Mouse (Mus musculus) mouse trophoblast stem cell (cell line): ENCODE data around the gene Ankrd34a.

ENCODE experiments used
- in situ Hi-C, 2 experiments: fragments of 300-500 bp; cut with MseI, MboI; formaldehyde crosslinking; loops; 2 replicates in 1 of 2; 3 replicates in 1 of 2; pipeline ENCODE4 v1.15.1; 2025

The Ankrd34a gene

DNA sequence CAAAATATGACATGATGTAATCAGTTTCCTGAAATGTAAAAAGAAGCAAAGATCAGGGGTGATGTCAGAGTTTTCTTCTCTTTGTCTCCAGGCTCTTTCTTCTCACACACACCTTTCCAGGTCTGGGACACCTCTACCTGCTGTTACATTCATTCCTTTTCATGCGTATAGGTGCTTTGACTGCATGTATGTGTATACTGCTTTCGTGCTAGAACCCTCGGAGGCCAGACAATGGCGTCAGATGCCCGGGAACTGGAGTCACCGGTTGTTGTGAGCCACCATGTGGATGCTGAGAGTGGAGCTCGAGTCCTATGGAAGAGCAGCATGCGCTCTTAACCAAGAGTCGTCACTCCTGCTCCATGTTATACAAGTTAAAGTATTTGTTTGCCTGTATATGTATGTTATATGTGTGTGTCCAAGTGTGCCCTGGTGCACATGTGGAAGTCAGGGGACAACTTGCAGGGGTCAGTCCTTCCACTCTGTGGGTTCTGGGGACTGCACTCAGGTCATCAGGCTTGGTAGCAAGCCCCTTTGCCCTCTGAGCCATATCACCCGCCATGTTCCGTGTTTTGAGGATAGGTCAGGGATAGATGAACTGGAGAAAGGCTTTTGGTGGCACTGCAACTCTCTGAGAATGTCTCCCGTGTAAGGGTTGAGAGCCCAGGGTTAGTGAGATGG, 17.7 kb upstream of the Ankrd34a start:
- in situ Hi-C loops: no loop called here

DNA sequence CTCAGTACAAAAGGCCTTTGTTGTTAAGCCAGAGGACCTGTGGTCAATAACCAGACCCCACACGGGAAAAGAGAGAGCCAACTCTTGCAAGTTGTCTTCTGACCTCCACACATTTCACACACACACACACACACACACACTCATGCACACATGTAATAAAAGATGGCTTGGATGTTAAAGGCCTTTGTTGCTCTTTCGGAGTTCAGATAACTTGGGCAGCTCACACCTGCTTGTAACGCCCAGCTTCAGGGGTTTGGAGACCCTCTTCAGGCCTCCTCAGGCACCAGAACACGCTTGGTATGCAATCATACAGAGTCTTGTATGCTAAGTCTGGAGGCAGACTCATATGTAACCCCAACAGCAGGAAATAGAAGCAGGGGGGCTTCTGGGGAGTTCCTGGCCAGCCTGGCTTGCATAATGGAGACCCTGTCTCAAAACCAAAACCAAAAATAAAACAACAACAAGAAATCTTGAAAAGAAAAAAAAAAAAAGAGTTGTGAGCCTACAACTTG, 17.1 kb upstream of the Ankrd34a start:
- in situ Hi-C loops: no loop called here

DNA sequence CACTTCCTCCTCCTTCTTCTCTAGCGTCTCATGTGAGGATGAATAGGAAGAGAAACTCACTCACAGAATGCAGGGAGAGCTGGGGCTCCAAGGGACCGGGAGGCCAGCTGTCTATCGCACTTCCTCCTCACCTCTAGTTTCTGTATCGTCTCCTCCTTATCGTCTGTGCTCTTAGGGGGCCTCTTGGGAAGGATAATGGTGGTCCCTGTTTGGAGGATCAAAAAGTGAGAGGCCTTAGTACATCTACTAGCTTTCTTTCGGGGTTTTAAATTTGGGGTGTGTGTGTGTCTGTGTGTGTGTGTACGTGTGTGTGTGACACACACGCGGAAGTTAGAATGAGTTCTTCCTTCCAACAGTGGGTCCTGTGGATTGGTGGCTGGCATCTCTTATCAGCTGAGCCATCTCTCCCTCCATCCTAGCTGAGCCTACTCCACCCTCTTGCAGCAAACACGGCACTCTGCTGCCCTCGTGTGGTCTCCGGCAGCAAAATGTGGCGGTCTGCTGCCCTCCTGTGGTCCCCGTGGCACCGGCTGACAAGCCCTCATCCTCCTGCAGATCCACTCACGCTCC, 16.5 kb upstream of the Ankrd34a start:
- in situ Hi-C loops: loop anchor here (5.0 kb wide), 1 partner anchor 33 kb away; no protein-coding TSS in a partner anchor

DNA sequence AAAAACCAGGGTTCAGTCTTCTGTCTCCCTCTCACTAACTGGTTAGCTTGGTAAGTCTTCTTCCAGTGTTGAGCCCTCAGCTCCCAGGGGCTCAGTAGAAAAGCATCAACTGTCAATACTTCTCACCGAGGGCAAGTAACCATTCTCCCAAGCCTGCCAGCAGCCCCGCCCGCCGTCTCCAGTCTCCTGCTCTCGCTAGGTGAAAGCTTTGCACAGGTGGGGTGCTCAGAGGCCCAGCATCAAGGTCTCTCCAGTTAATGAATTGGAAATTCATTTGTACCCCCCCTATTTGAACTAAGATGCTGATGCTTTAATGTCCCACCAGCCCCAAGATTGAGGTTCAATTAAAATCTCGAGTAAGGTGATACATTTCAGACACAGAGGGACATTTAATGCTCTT, 15.3 kb upstream of the Ankrd34a start:
- in situ Hi-C loops: loop anchor here (5.0 kb wide), 1 partner anchor 34 kb away; no protein-coding TSS in a partner anchor

DNA sequence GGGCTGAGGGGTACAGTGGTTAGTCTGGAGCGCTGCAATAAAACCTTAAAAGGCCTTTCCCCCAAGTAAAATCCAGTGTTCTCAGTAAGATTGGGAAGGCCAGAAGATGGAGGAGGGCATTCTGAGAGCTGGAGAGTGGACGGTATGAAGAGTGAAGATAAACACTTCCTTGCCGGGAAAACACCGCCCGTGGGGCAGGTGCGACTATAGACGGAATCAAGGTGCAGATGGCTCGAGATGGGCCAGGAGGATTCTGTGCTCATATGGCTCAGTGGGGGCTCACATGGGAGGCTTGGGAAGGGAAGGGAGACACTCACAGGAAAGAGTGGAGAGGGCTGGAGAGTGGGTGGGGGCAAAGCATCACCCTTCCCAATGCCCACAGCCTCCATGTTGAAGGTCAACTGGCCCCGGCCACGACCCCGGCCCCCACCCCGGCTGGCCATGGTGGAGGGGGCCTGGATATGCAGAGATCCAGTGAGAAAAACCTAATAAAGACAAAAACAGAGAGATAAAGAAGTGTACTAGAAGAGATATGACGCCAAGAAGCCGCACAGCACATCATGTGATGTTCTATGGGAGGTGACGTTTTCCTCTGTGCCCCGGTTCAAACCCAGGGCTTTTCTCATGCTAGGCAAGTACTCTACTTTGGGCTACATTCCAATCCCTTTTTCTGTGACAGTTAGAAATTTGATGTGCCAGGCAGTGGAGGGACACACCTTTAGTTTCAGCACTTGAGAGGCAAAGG, 14.5 kb upstream of the Ankrd34a start:
- in situ Hi-C loops: loop anchor here (5.0 kb wide), 1 partner anchor 35 kb away; no protein-coding TSS in a partner anchor

DNA sequence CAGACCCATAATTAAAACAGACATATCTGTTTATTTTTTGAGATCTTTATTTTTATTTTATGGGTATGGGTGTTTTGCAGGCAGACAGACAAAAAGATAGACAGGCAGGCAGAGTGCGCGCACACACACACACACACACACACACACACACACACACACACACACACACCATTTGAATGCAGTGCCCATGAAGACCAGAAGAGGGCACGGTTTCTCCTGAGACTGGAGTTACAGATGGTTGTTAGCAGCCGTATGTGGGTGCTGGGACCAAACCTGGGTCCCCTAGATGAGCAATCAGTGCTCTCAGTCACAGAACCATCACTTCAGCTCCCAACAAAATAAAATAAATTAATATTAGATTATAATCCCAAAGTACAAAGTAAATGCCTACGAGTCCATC, 13.1 kb upstream of the Ankrd34a start:
- in situ Hi-C loops: loop anchor here (5.0 kb wide), 1 partner anchor 36 kb away; no protein-coding TSS in a partner anchor

DNA sequence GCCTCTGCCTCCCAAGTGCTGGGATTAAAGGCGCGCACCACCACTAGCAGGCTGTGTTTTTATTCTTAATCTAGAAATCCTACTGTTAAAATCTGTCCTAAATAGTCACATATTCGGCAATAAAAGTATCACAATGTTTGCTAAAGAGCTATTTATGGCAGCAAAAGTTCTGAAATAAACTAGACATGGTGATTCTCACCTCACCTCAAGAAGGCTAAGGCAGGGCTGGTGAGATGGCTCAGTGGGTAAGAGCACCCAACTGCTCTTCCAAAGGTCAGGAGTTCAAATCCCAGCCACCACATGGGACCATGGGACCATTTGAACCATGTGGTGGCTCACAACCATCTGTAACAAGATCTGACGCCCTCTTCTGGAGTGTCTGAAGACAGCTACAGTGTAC, 5.8 kb upstream of the Ankrd34a start:
- in situ Hi-C loops: no loop called here

DNA sequence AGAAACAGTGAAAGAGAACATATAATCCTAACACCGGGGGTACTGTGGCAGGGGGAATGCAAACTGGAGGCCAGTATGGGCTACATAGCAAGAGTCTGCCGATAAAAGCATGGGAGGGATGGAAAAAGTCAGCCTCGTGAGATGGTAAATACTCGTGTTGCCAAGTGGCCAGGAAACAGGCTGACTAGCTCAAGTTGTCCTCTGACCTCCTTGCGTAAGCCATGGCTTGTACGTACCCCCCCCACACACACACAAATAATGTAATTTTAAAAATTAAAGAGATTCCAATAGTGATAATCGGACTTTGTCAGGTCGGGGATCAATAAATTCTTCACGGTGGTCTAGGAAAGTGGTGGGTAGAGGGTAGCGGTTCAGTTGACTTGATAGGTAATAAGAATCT, 3.1 kb upstream of the Ankrd34a start:
- in situ Hi-C loops: no loop called here

DNA sequence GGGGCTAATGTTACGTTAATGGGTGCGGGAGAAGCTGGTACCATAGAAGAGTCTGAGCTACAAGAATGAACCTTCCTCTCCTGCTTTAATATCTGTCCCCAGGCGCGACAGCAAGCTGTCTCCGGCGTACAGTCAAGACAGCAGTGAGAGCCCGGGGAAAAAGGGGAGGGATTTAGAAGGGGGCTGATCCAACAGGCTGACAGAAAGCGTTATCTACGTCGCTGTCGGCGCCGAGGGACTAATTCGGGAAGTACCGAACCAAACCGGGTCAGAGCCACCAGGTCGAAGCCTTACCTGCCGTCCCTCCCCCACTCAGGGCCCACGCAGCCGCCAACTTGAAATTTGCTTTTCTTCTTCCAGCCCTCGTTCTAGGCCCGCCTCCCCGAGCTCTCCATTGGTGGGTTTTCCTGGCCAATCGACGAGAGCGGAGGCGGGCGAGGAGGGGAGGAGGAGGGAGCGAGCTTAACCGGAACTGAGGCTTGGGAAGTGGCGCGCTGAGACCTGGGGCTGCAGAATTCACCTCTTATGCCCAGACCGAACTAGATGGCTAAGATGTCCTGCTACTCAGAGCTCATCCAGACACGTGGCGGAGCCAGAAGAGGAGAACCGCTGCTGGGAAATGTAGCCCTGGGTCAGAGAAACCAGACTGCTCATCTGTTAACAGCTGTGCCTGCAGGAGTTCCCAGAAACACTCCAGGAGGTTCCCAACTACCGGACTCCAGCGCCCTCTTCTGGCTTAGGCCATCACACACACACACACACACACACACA, 2.5 kb upstream of the Ankrd34a start, which contains the start of gene Polr3gl:
Gene Polr3gl, minus strand, starts transcription at position 392 of the 771 bp plus-strand sequence.
- in situ Hi-C loops: no loop called here

DNA sequence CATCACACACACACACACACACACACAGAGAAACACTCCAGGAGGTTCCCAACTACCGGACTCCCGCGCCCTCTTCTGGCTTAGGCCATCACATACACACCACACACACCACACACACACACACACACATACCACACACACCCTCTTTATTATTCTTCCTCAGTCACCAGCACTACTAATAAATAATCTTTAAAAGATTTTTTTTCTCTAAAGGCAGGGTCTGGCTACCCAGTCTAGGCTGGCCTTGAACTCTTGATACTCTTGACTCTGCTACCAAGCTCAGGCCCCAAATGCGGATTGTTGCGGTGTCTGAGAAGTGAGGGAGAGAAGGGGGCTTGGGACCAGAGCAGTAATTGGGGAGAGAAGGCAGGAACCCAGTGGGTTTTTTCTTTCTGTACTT, 1.6 kb upstream of the Ankrd34a start:
- in situ Hi-C loops: no loop called here

DNA sequence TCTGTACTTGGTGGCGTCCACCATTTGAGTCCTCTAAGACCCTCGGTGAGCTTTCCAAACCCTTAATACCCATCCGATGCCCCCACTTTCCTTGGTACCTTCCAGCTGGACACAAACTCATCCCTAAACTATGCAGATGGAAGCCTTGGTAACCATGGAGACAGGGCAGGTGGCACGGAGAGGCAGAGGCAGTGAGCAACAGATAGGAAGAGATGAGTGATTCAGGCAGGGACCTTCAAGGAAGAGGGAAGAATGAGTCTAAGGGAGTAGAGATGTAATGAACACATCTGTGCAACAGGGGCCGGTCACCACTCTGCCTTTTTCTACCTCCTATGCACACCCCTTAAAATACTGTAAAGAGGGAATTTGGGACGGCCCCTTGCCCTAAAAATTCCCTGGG, 775 bp upstream of the Ankrd34a start:
- in situ Hi-C loops: no loop called here

DNA sequence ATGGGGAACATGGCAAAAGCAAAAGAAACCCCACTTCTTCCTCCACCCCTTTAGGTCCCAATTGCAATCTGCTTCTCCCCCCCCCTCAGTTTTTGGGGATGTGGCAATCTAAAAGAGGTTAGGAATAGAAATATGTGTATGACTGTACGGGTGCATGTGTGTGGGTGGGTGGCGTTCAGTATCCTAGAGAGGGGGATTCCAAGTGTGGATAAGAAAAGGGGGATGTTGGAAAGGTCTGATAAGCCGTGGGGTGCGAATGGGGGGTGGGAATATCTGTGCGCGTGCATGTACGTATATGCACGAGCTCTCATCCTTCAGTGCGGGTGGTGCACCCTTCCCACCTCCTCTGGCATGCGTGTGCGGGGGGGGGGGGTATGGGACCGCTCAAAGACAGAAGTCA, 419 bp downstream of the Ankrd34a start:
- in situ Hi-C loops: no loop called here

DNA sequence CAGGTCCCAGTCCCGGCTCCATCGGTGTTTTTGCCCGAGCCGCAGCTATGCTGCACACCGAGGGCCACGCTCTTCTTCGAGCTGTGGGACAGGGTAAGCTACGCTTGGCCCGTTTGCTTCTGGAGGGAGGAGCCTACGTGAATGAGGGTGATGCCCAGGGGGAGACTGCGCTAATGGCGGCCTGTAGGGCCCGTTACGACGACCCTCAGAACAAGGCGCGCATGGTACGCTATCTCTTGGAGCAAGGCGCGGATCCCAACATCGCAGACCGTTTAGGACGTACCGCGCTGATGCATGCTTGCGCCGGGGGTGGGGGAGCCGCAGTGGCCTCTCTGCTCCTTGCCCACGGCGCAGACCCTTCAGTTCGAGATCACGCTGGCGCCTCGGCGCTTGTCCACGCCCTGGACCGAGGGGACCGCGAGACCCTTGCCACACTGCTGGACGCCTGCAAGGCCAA, 1.0 kb downstream of the Ankrd34a start:
- in situ Hi-C loops: no loop called here

DNA sequence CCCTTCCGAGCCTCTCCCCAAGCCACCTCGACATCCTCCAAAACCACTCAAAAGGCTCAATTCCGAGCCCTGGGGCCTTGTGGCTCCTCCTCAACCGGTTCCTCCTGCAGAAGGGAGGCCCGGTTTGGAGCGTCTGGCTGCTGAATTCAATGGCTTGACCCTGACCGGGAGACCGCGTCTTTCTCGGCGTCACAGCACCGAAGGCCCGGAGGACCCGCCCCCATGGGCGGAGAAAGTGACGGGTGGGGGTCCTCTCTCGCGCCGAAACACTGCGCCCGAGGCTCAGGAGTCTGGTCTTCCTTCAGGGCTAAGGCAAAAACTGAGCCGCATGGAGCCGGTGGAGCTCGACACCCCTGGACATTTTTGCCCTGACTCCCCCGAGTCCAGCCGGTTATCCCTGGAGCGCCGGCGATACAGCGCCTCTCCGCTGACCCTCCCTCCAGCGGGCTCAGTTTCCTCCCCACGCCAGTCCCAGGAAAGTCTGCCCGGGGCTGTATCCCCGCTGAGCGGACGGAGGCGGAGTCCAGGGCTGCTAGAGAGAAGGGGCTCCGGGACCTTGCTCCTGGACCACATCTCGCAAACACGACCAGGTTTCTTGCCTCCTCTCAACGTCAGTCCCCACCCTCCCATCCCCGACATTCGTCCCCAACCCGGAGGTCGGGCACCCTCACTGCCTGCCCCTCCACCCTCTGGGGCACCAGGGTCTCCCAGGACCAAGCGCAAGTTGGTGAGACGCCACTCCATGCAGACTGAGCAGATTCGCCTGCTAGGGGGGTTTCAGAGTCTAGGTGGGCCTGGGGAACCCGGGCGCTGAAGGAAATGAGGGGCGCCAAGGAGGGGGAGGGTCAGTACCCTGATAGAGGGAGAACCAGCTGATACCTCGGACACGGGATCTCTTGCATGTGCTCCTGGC, 2.0 kb downstream of the Ankrd34a start:
- in situ Hi-C loops: no loop called here

DNA sequence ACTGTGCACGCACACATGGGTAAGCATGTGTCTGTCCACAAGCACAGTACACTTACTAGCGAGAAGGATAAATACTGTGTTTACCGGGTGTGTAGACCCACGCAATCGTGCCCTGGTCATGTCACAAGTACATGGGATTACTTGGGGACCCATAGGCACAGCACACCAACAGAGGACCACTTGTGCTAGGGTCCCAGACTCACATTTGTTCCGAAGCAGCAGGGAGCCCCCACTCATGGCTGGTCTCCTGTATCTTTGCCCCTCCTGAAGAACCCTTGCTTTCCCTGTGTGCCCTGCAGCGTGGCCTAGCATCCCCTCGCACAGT, 2.6 kb downstream of the Ankrd34a start:
- in situ Hi-C loops: no loop called here

DNA sequence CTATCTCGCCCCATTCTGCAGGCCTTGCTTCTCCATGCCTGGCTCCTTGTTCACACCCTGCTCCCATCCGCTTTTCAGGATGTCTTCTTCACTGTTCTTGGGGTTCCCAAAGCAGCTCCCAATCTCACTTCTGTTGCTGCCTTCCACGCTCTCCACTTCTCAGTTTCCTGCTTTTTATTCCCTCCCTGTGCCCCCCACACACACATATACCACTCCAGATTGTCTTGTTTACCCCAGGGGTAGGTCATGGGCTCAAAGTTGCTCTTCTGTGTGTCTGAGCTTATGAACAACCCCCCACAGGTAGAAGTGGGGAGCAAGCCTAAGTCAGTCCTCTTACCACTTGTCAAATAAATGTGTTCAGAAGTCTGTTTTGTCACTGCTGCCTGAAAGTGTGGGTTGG, 3.0 kb downstream of the Ankrd34a start:
- in situ Hi-C loops: no loop called here

DNA sequence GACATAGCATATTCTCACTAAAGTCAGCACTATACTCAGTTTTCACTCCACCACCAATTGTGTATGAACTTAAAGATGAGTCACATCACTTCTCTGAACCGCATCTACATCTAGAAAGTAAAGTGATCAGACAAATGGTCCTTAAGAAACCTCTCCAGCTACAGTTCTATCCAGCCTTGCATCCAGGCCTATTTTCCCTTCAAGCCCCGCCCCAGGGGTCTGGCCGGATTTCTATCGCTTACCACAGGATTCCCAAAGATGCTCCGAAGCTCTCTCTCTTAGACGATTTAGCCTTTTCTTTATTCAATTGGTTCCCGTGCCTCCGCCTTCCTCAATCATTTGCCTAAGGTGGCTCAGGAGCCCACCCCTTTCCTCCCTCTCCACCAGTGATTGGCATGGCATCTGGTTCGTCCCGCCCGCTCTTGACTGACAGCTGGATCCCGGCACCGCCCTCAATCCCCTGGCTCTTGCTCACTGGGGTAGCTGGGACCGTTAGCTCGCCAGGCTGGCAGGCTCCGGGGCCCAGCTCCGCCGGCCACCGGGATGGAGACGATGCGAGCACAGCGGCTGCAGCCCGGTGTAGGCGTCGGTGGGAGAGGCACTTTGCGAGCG, 4.3 kb downstream of the Ankrd34a start, which contains the start of gene Lix1l:
Gene Lix1l, plus strand, starts transcription at position 511 of the 612 bp plus-strand sequence.
- in situ Hi-C loops: no loop called here

DNA sequence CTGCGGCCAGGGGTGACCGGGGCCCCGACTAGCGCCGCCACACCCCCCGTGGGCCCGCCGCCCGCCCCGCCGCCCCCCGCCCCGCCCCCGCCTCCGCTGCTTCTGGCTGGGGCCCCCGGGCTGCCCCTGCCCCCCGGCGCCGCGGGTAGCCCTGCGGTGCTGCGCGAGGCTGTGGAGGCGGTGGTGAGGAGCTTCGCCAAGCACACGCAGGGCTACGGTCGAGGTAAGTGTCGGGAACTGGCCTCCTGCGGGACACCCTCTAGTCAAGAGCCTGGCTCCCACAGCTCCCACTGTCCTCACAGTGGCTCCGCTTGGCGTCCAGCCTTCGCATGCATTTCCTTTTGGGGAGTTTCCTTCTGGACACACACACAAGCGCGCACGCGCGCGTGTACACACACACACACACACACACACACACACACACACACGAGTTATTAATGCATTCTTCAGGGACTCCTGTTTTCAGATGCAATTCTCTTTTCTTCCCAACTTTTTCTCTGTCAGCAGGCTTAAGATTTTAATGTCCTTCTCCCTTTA, 4.9 kb downstream of the Ankrd34a start:
- in situ Hi-C loops: no loop called here

DNA sequence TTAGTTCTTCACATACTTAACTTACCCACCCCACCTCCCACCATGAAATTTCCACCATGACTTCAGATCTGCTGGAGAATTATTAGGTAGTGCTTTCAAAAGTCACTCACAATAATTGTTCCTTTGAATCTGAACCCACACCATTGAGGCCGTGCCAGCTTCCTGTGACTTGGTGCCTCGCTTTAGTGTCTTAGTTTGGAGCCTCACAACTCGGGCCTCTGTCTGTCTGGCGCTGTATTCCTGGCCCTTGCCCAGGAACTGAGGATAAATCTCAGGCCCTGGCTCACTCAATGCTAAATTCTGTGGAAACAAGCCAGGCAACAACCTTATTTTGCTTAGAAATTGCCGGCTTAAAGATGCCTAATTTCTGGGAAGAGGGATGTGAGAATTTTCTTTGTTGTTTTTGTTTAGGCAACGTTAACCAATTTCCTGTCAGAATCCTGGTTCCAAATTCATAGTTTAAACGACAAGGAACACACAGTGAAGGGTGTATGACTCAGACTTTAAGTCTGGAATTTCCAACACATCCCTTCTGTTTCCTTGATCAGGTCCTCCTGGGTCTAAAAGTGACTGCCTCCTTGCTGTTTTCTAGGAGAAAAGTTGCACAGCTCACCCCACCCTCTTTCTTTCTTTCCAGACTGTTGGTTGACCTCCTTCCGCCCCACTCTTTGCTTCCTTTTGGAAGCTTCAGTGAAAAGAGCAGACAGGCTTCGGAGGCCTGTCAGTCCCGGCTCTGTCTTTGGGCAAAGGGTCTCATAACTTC, 5.7 kb downstream of the Ankrd34a start:
- in situ Hi-C loops: no loop called here
